Mouse (Mus musculus): ENCODE measurements around the gene Sec14l2.
A peak's percentile ranks its signal among the peaks of the same experiment; 100 is the strongest.

DNA sequence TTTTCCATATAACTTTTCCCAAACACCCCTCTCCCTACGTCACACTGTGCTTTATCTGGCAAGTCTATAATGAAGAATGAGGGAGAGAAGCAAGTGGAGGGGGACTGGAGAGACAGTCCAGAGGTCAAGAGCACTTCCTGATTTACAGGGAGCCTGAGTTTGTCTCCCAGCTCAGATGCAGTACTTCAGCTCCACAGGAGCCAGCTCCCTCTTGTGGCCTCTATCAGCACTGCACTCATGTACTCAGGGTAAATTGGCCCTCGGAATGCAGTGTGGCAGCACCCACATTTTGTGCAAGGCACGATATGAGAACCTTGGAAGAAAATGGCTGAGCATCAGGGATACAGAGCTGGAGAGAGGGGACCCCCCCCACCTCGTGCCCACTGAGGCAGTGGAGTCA is 43.0 kb downstream of the Sec14l2 start:
- TF ChIP-seq CTCF (IDR thresholded peaks at IDR 0.05; ENCODE audit: low read depth) = peak; percentile 90
- TF ChIP-seq EP300 (optimal IDR thresholded peaks at IDR 0.05) = no peak
